Mouse (Mus musculus) kidney, embryonic 14.5 days (tissue): Measurements from ENCODE around the gene Kif24. TPM values are rescaled to one million over a fixed set of nuclear protein-coding genes. Genes with fewer than 3 reads are reported as not detected.

Experiments
- polyA plus RNA-seq: library from polyadenylated mRNA; unstranded; fragments of >200 nt; fragmentation: Nextera tagmentation; extraction: Ambion mirVana; gene quantifications from 2 replicates; pipeline ENCODE4 v1.2.1, GENCODE M21; 2014

Gene Kif24
- polyA plus RNA-seq, 1 experiment from 2014 or later, result 8.5 TPM

Other genes starting within 250 kb of the Kif24 start
- 37.2 and 65.5 TPM in 2 replicates for gene Ubap2, start 189.7 kb downstream of the Kif24 start, polyA plus RNA-seq
- 36.6 and 53.0 TPM in 2 replicates for gene Dcaf12, start 150.0 kb downstream of the Kif24 start, polyA plus RNA-seq
- gene Ubap1, start 115.9 kb downstream of the Kif24 start, polyA plus RNA-seq, result 39.7 and 59.5 TPM in 2 replicates
- 61.5 and 75.7 TPM in 2 replicates for gene Nudt2, start 264 bp upstream of the Kif24 start, polyA plus RNA-seq
- gene AI464131, start 38.2 kb upstream of the Kif24 start, polyA plus RNA-seq, result 3.8 and 8.9 TPM in 2 replicates
- gene 1110017D15Rik, start 52.4 kb upstream of the Kif24 start, polyA plus RNA-seq, result 0.93 and 1.0 TPM in 2 replicates
- gene Fam219a, start 104.7 kb upstream of the Kif24 start, polyA plus RNA-seq, result 2.2 and 2.7 TPM in 2 replicates
- 2.2 and 2.4 TPM in 2 replicates for gene Dnaic1, start 104.9 kb upstream of the Kif24 start, polyA plus RNA-seq
- gene Enho, start 175.4 kb upstream of the Kif24 start, polyA plus RNA-seq, result 23.2 and 23.5 TPM in 2 replicates
- 16.6 and 31.5 TPM in 2 replicates for gene Cntfr, start 232.2 kb upstream of the Kif24 start, polyA plus RNA-seq
- gene Il11ra1, start 235.1 kb upstream of the Kif24 start, polyA plus RNA-seq, result 122 and 125 TPM in 2 replicates
- 86.2 and 91.3 TPM in 2 replicates for gene Rpp25l, start 248.6 kb upstream of the Kif24 start, polyA plus RNA-seq